In the genomic region with DNA sequence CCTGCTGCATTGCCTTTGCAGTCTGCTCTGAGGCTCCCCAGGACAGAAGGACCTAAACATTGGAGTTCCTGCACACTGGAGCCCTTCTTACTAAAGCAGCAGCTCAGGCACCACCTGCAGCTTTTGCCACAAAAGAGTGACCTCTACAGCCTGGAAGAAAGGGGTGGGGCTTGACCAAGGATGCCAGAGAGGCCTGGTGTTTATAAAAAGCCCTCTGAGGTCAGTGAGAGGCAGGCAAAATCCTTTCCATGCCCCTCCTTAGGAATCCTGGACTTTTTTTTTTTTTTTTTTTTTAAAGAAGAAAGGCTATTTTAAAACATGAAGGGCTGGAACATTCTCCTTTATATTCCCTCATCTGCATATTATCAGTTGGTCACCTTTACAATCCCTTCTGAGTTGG, we compare ENCODE assay signal across 12 mouse cellular contexts. TPM values are rescaled to one million over a fixed set of nuclear protein-coding genes. Genes with fewer than 3 reads are reported as not detected.
DNase-seq lines count a peak whose midpoint lies in the region; ATAC-seq and TF ChIP-seq lines count a peak whose summit lies in the region.
"Had no signal": no experiment of that assay in that cellular context is flagged by ENCODE, and none has a peak within 500 bp of the region (broad histone marks: within the 10 kb centered on the region; RNA-seq: fewer than 3 reads in every experiment).

No protein-coding gene starts in this region.

- peaks cover 4% of the 10 kb centered on the region; the same call in 1 of the 2 replicates for H3K36me3 ChIP-seq in hindbrain, embryonic 13.5 days
- 0 out of 2 replicates have a peak, but pooled peaks cover 4% of the 10 kb centered on the region for H3K36me3 ChIP-seq in hindbrain, embryonic 12.5 days
- H3K36me3 ChIP-seq in forebrain, postnatal 0 days (ENCODE audit: insufficient read depth) = no peaks in the 10 kb centered on the region
- H3K36me3 ChIP-seq: stomach, embryonic 15.5 days had no signal

- peak overlapping the region; percentile 36; the same call in 1 of the 2 replicates for H3K27ac ChIP-seq in hindbrain, embryonic 13.5 days
- H3K27ac ChIP-seq in hindbrain, embryonic 12.5 days = no peak overlapping the region; the same call in 1 of the 2 replicates
- 0 out of 2 replicates have a peak overlapping the region, but pooled peaks have one; percentile 9 for H3K27ac ChIP-seq in forebrain, postnatal 0 days (ENCODE audit: low read depth, low read length)
- H3K27ac ChIP-seq: embryonic facial prominence, embryonic 12.5 days; macrophage; stomach, embryonic 15.5 days had no signal

- no peaks in the 10 kb centered on the region for H3K9me3 ChIP-seq in hindbrain, embryonic 13.5 days
- H3K9me3 ChIP-seq in hindbrain, embryonic 12.5 days (replicated peaks) = no peaks in the 10 kb centered on the region
- H3K9me3 ChIP-seq in forebrain, postnatal 0 days (ENCODE audit: low read length) = no peaks in the 10 kb centered on the region
- H3K9me3 ChIP-seq: embryonic facial prominence, embryonic 12.5 days; stomach, embryonic 15.5 days had no signal

- no peak for TF ChIP-seq CTCF in forebrain, postnatal 0 days (IDR thresholded peaks at IDR 0.05; ENCODE audit: low read depth)

- DNase-seq in embryo, embryonic 10 days (ENCODE audit: low spot score) = peak; percentile 60
- no peak for DNase-seq in embryo, embryonic 9.5 days (ENCODE audit: extremely low spot score)
- peak; percentile 49 for DNase-seq in ES-CJ7 (ENCODE audit: low read depth, low spot score)
- no peak for DNase-seq in forebrain, postnatal 0 days
- no peak for DNase-seq in left cerebral cortex, postnatal 36 days (ENCODE audit: low spot score in 2 of 2)
- no peak for DNase-seq in cerebellum, adult 8-10 months
- DNase-seq: right cerebral cortex, postnatal 14 days had no signal

- peak overlapping the region; percentile 30; the same call in 1 of the 2 replicates for H3K9ac ChIP-seq in hindbrain, embryonic 13.5 days
- H3K9ac ChIP-seq in hindbrain, embryonic 12.5 days = no peak overlapping the region
- no peak overlapping the region for H3K9ac ChIP-seq in forebrain, postnatal 0 days
- H3K9ac ChIP-seq: embryonic facial prominence, embryonic 12.5 days; stomach, embryonic 15.5 days had no signal

- no peaks in the 10 kb centered on the region for H3K27me3 ChIP-seq in hindbrain, embryonic 13.5 days
- no peaks in the 10 kb centered on the region for H3K27me3 ChIP-seq in hindbrain, embryonic 12.5 days
- no peaks in the 10 kb centered on the region for H3K27me3 ChIP-seq in forebrain, postnatal 0 days (ENCODE audit: insufficient read depth, low read length)
- H3K27me3 ChIP-seq: embryonic facial prominence, embryonic 12.5 days; stomach, embryonic 15.5 days had no signal

- ATAC-seq in hindbrain, embryonic 13.5 days (ENCODE audit: low FRiP score) = no peak
- no peak for ATAC-seq in hindbrain, embryonic 12.5 days (ENCODE audit: low FRiP score)
- no peak for ATAC-seq in forebrain, postnatal 0 days

- peaks cover 93% of the 10 kb centered on the region for H3K4me1 ChIP-seq in hindbrain, embryonic 13.5 days (replicated peaks)
- peaks cover 91% of the 10 kb centered on the region for H3K4me1 ChIP-seq in hindbrain, embryonic 12.5 days
- H3K4me1 ChIP-seq in forebrain, postnatal 0 days (ENCODE audit: insufficient read depth) = peaks cover 35% of the 10 kb centered on the region

- intact Hi-C loops in left cerebral cortex, postnatal 36 days (cut with DNase I) = loop anchor here (5.0 kb wide), 1 partner anchor 41 kb away; the partner anchor contains the start of gene Ssbp3

- no peak overlapping the region for H3K4me3 ChIP-seq in hindbrain, embryonic 13.5 days
- no peak overlapping the region for H3K4me3 ChIP-seq in hindbrain, embryonic 12.5 days
- no peak overlapping the region for H3K4me3 ChIP-seq in forebrain, postnatal 0 days (ENCODE audit: low read depth, low read length)
- H3K4me3 ChIP-seq: embryonic facial prominence, embryonic 12.5 days; stomach, embryonic 15.5 days had no signal

- H3K4me2 ChIP-seq in hindbrain, embryonic 13.5 days = no peak overlapping the region
- H3K4me2 ChIP-seq in hindbrain, embryonic 12.5 days (replicated peaks) = no peak overlapping the region
- no peak overlapping the region for H3K4me2 ChIP-seq in forebrain, postnatal 0 days (ENCODE audit: low read depth)
- H3K4me2 ChIP-seq: embryonic facial prominence, embryonic 12.5 days; stomach, embryonic 15.5 days had no signal

RNA-seq across cellular contexts. Expression of gene Ssbp3, which starts 42.7 kb away (rescaled TPM):
- polyA plus RNA-seq in hindbrain, embryonic 13.5 days (2015; fragmentation: Nextera tagmentation; extraction: Ambion mirVana) = 179 and 180 TPM in 2 replicates
- polyA plus RNA-seq in hindbrain, embryonic 12.5 days (2016; fragmentation: Nextera tagmentation; extraction: Ambion mirVana) = 285 and 302 TPM in 2 replicates
- 113 and 137 TPM in 2 replicates for total RNA-seq in forebrain, postnatal 0 days (2014; rRNA removed)
- 103 and 117 TPM in 2 replicates for polyA plus RNA-seq in forebrain, postnatal 0 days (2015; fragmentation: Nextera tagmentation; extraction: Ambion mirVana)
- 100 to 1,000 TPM; 160 to 182 TPM for total RNA-seq in left cerebral cortex, postnatal 36 days (2021)

Comparison
In these comparisons a context has a peak if more than half of its experiments do, and no peak if none do; other contexts are left out.
1. DNase-seq: peak in embryo, embryonic 10 days (single experiment) and ES-CJ7 (single experiment); none in embryo, embryonic 9.5 days (single experiment), forebrain, postnatal 0 days (single experiment), left cerebral cortex, postnatal 36 days (0 of 2) and cerebellum, adult 8-10 months (single experiment).